Mouse (Mus musculus) limb, embryonic 14.5 days (tissue): ENCODE data around the gene Cryba2. TPM values are rescaled to one million over a fixed set of nuclear protein-coding genes. Genes with fewer than 3 reads are reported as not detected.
A peak's percentile ranks its signal among the peaks of the same experiment; 100 is the strongest.

Experiments used
- ATAC-seq: fragments of 200-750 bp; cut with Nextera tagmentation; 2 replicates; pipeline ENCODE4 v1.8.0; 2017; ENCODE audit warnings: low read depth, moderate number of reproducible peaks, moderate TSS enrichment; ENCODE audit not compliant: low FRiP score
- DNase-seq: peaks from one replicate; pipeline ENCODE4 v3.0.0-alpha.2; 2015; ENCODE audit warnings: low spot score
- H3K27ac ChIP-seq: fragments of 300-500 bp; sonication (generic); replicated peaks from 2 replicates; pipeline ENCODE4 v1.5.1; 2014; ENCODE audit warnings: low read depth, mild to moderate bottlenecking, low read length, moderate library complexity, mixed read lengths
- H3K27me3 ChIP-seq: fragments of 300-500 bp; sonication (generic); 2 replicates; pipeline ENCODE4 v1.6.1; 2014; ENCODE audit warnings: low read length, mixed read lengths; ENCODE audit not compliant: control insufficient read depth, insufficient read depth
- H3K36me3 ChIP-seq: fragments of 300-500 bp; sonication (generic); 2 replicates; pipeline ENCODE4 v1.6.1; 2014; ENCODE audit warnings: mild to moderate bottlenecking, low read length, moderate library complexity, mixed read lengths; ENCODE audit not compliant: control insufficient read depth, insufficient read depth
- H3K4me1 ChIP-seq: fragments of 300-500 bp; sonication (generic); 2 replicates; pipeline ENCODE4 v1.6.1; 2014; ENCODE audit warnings: antibody characterized with exemption, low read length, mixed read lengths; ENCODE audit not compliant: control insufficient read depth, insufficient read depth
- H3K4me2 ChIP-seq: fragments of 300-500 bp; sonication (generic); replicated peaks from 2 replicates; pipeline ENCODE4 v1.6.1; 2014; ENCODE audit warnings: low read depth, mild to moderate bottlenecking, low read length, moderate library complexity; ENCODE audit not compliant: severe bottlenecking
- H3K4me3 ChIP-seq: fragments of 300-500 bp; sonication (generic); replicated peaks from 2 replicates; pipeline ENCODE4 v1.5.1; 2014; ENCODE audit warnings: low read length
- H3K9ac ChIP-seq: fragments of 300-500 bp; sonication (generic); 2 replicates; pipeline ENCODE4 v1.6.1; 2014; ENCODE audit warnings: mild to moderate bottlenecking, low read depth, low read length, moderate library complexity; ENCODE audit not compliant: severe bottlenecking
- H3K9me3 ChIP-seq: fragments of 300-500 bp; sonication (generic); 2 replicates; pipeline ENCODE4 v1.6.1; 2016; ENCODE audit warnings: low read length; ENCODE audit not compliant: control insufficient read depth
- POLR2A ChIP-seq: fragments of 200-500 bp; IDR thresholded peaks from 2 replicates; pipeline ENCODE4 v1.8.0; 2012; ENCODE audit warnings: inconsistent platforms, mild to moderate bottlenecking, moderate library complexity, borderline replicate concordance; ENCODE audit not compliant: insufficient read depth, insufficient read length; ENCODE audit errors: extremely low read depth
- WGBS: fragments of 180-500 bp; shearing (Covaris S2); extraction: QIAGEN DNeasy Blood & Tissue Kit; methylation state at CpG from one replicate; pipeline ENCODE4 v1.1.7; 2014; 5-methylcytosine and 5-hydroxymethylcytosine counted together
- polyA plus RNA-seq, 2 experiments: library from polyadenylated mRNA; depleted of rRNA in 1 of 2; stranded (reverse) in 1 of 2; unstranded in 1 of 2; fragments of >200 nt; fragmentation: Nextera tagmentation in 1 of 2; extraction: Ambion mirVana in 1 of 2; gene quantifications; 2 replicates each; pipeline versions ENCODE4 v1.2.1 to v1.2.3; 2012 to 2014

Gene Cryba2
- polyA plus RNA-seq, 2 experiments: not detected

- H3K36me3 ChIP-seq: no peaks in the 10 kb centered on the region
- H3K27me3 ChIP-seq: peaks cover 70% of the 10 kb centered on the region
- no peaks in the 10 kb centered on the region for H3K4me1 ChIP-seq
- WGBS: 2% methylated on average over 39 of the region's 39 CpGs
- no peak overlapping the region for H3K4me3 ChIP-seq
- H3K9me3 ChIP-seq: no peaks in the 10 kb centered on the region
- no peak for ATAC-seq
- H3K4me2 ChIP-seq: no peak overlapping the region
- H3K9ac ChIP-seq: no peak overlapping the region
- DNase-seq: no peak
- no peak for TF ChIP-seq POLR2A
- H3K27ac ChIP-seq: no peak overlapping the region
These were observed 401 bp downstream of the Cryba2 start for GRCm38 (mm10) chr1:74892351-74893133.

GRCm38 (mm10) chr1:74891513-74891912 lies 1.4 kb downstream of the Cryba2 start:
- H3K4me1 ChIP-seq: no peaks in the 10 kb centered on the region
- no peak for ATAC-seq
- 0% methylated on average over 3 of the region's 8 CpGs for whole genome bisulfite sequencing
- DNase-seq: peak; percentile 58
- H3K4me2 ChIP-seq: no peak overlapping the region
- H3K4me3 ChIP-seq: no peak overlapping the region
- H3K9me3 ChIP-seq: no peaks in the 10 kb centered on the region
- no peaks in the 10 kb centered on the region for H3K36me3 ChIP-seq
- H3K9ac ChIP-seq: no peak overlapping the region
- peaks cover 78% of the 10 kb centered on the region for H3K27me3 ChIP-seq
- H3K27ac ChIP-seq: no peak overlapping the region
- no peak for TF ChIP-seq POLR2A

- Histone ChIP-seq H3K4me3 (peak within 1 kb of the TSS; percentile 22), H3K9ac (no peak within 1 kb of the TSS), H3K36me3 (no peaks in the 10 kb centered on the region), H3K4me2 (peak within 1 kb of the TSS; percentile 35), H3K4me1 (peaks cover 15% of the 10 kb centered on the region; the same call in 1 of the 2 replicates), H3K9me3 (no peaks in the 10 kb centered on the region), H3K27ac (no peak within 1 kb of the TSS), H3K27me3 (peaks cover 81% of the 10 kb centered on the region)
- DNase-seq (no peak), ATAC-seq (no peak)
- 2% methylated on average over 34 of the region's 43 CpGs for whole genome bisulfite sequencing
- TF ChIP-seq POLR2A: no peak
These were observed 7.4 kb downstream of the Cryba2 start, which contains the start of gene Fev for GRCm38 (mm10) chr1:74885369-74886042. Gene Fev, minus strand, starts transcription at chr1:74885419.

- TF ChIP-seq POLR2A: no peak
- Histone ChIP-seq H3K27me3 (peaks cover 77% of the 10 kb centered on the region), H3K4me1 (peaks cover 15% of the 10 kb centered on the region; the same call in 1 of the 2 replicates), H3K9me3 (no peaks in the 10 kb centered on the region), H3K27ac (no peak overlapping the region), H3K36me3 (no peaks in the 10 kb centered on the region), H3K4me3 (peak overlapping the region; percentile 22), H3K9ac (no peak overlapping the region), H3K4me2 (peak overlapping the region; percentile 35)
- no peak for DNase-seq
- ATAC-seq: no peak
- WGBS: under 1% methylated on average over 55 of the region's 57 CpGs
These were observed 8.5 kb downstream of the Cryba2 start for GRCm38 (mm10) chr1:74884196-74885141.

- WGBS: 7% methylated on average over 5 of the region's 5 CpGs
- no peak for TF ChIP-seq POLR2A
- no peak for ATAC-seq
- no peak overlapping the region for H3K27ac ChIP-seq
- H3K4me1 ChIP-seq: peaks cover 15% of the 10 kb centered on the region; the same call in 1 of the 2 replicates
- H3K36me3 ChIP-seq: no peaks in the 10 kb centered on the region
- no peak overlapping the region for H3K9ac ChIP-seq
- no peak overlapping the region for H3K4me3 ChIP-seq
- no peak overlapping the region for H3K4me2 ChIP-seq
- no peaks in the 10 kb centered on the region for H3K9me3 ChIP-seq
- peaks cover 85% of the 10 kb centered on the region for H3K27me3 ChIP-seq
- DNase-seq: no peak
These were observed 9.5 kb downstream of the Cryba2 start for GRCm38 (mm10) chr1:74883441-74883840.
